Mouse (Mus musculus) liver, postnatal 0 days (tissue): ENCODE measurements around the gene Hoxa7. TPM values are rescaled to one million over a fixed set of nuclear protein-coding genes. Genes with fewer than 3 reads are reported as not detected.

Experiments used
- ATAC-seq: fragments of 200-750 bp; cut with Nextera tagmentation; 2 replicates; pipeline ENCODE4 v1.8.0; 2017; ENCODE audit warnings: mild to moderate bottlenecking, moderate library complexity
- DNase-seq: peaks from one replicate; pipeline ENCODE4 v3.0.0-alpha.2; 2016
- H3K27ac ChIP-seq: fragments of 300-500 bp; sonication (generic); 2 replicates; pipeline ENCODE4 v1.5.1; 2014; ENCODE audit warnings: antibody characterized with exemption, moderate library complexity, mild to moderate bottlenecking, low read depth
- H3K27me3 ChIP-seq: fragments of 300-500 bp; sonication (generic); 2 replicates; pipeline ENCODE4 v1.6.1; 2014; ENCODE audit warnings: low read length, control low read depth, mixed read lengths; ENCODE audit not compliant: insufficient read depth
- H3K36me3 ChIP-seq: fragments of 300-500 bp; sonication (generic); replicated peaks from 2 replicates; pipeline ENCODE4 v1.6.1; 2014; ENCODE audit warnings: mild to moderate bottlenecking, control low read depth, low read length, moderate library complexity, mixed read lengths; ENCODE audit not compliant: insufficient read depth
- H3K4me1 ChIP-seq: fragments of 300-500 bp; sonication (generic); 2 replicates; pipeline ENCODE4 v1.6.1; 2014; ENCODE audit warnings: antibody characterized with exemption, mild to moderate bottlenecking, control low read depth; ENCODE audit not compliant: insufficient read depth
- H3K4me2 ChIP-seq: fragments of 300-500 bp; sonication (generic); 2 replicates; pipeline ENCODE4 v1.6.1; 2014; ENCODE audit warnings: low read depth, mild to moderate bottlenecking, low read length, moderate library complexity, mixed read lengths
- H3K4me3 ChIP-seq: fragments of 300-500 bp; sonication (generic); 2 replicates; pipeline ENCODE4 v1.5.1; 2014; ENCODE audit warnings: low read depth, low read length
- H3K9ac ChIP-seq: fragments of 300-500 bp; sonication (generic); replicated peaks from 2 replicates; pipeline ENCODE4 v1.6.1; 2014; ENCODE audit warnings: mild to moderate bottlenecking, moderate library complexity
- H3K9me3 ChIP-seq: fragments of 300-500 bp; sonication (generic); 2 replicates; pipeline ENCODE4 v1.6.1; 2016; ENCODE audit warnings: mild to moderate bottlenecking, control low read depth, low read length, mixed read lengths
- CTCF ChIP-seq: sonication (generic); IDR thresholded peaks from 2 replicates; pipeline ENCODE4 v1.5.1; 2016; ENCODE audit warnings: antibody characterized with exemption, low read depth
- EP300 ChIP-seq: IDR thresholded peaks from 2 replicates; pipeline ENCODE4 v1.6.1; 2016; ENCODE audit warnings: antibody characterized with exemption, low read depth, mild to moderate bottlenecking
- WGBS: fragments of 180-500 bp; shearing (Covaris S2); extraction: QIAGEN DNeasy Blood & Tissue Kit; methylation state at CpG from one replicate; pipeline ENCODE4 v1.1.7; 2014; ENCODE audit not compliant: insufficient replicate concordance; 5-methylcytosine and 5-hydroxymethylcytosine counted together
- polyA plus RNA-seq: library from polyadenylated mRNA; unstranded; fragments of >200 nt; fragmentation: Nextera tagmentation; extraction: Ambion mirVana; gene quantifications from 2 replicates; pipeline ENCODE4 v1.2.1, GENCODE M21; 2015

Hoxa7 gene
- polyA plus RNA-seq, 1 experiment from 2014 or later = 0.39 TPM

- ATAC-seq (no peak), DNase-seq (no peak)
- no peak for TF ChIP-seq CTCF
- TF ChIP-seq EP300 = no peak
- Histone ChIP-seq H3K9ac (no peak overlapping the region), H3K4me1 (peaks cover 8% of the 10 kb centered on the region), H3K27ac (no peak overlapping the region), H3K9me3 (no peaks in the 10 kb centered on the region), H3K4me3 (peak overlapping the region; percentile 22; the same call in 1 of the 2 replicates), H3K36me3 (no peaks in the 10 kb centered on the region), H3K4me2 (no peak overlapping the region), H3K27me3 (peaks cover 100% of the 10 kb centered on the region)
- WGBS = 2% methylated on average over 23 of the region's 23 CpGs
Measured at GRCm38 (mm10) chr6:52244471-52245039, 22.9 kb upstream of the Hoxa7 start.

- DNase-seq (no peak), ATAC-seq (no peak)
- H3K4me1 ChIP-seq = peaks cover 8% of the 10 kb centered on the region
- no peak overlapping the region for H3K9ac ChIP-seq
- H3K4me3 ChIP-seq = no peak overlapping the region
- H3K9me3 ChIP-seq = no peaks in the 10 kb centered on the region
- 4% methylated on average over 12 of the region's 12 CpGs for WGBS
- H3K27ac ChIP-seq = no peak overlapping the region
- TF ChIP-seq CTCF (no peak), EP300 (no peak)
- peaks cover 100% of the 10 kb centered on the region for H3K27me3 ChIP-seq
- no peak overlapping the region for H3K4me2 ChIP-seq
- H3K36me3 ChIP-seq = no peaks in the 10 kb centered on the region
Measured at GRCm38 (mm10) chr6:52243681-52244121, 22.0 kb upstream of the Hoxa7 start.

GRCm38 (mm10) chr6:52242801-52243332 lies 21.2 kb upstream of the Hoxa7 start:
- Histone ChIP-seq H3K27me3 (peaks cover 100% of the 10 kb centered on the region), H3K27ac (no peak overlapping the region), H3K9me3 (no peaks in the 10 kb centered on the region), H3K9ac (no peak overlapping the region), H3K36me3 (no peaks in the 10 kb centered on the region), H3K4me1 (peaks cover 8% of the 10 kb centered on the region), H3K4me3 (no peak overlapping the region), H3K4me2 (no peak overlapping the region)
- WGBS = 7% methylated on average over 4 of the region's 4 CpGs
- ATAC-seq (no peak), DNase-seq (no peak)
- TF ChIP-seq CTCF (no peak), EP300 (no peak)

GRCm38 (mm10) chr6:52241001-52241621 lies 19.5 kb upstream of the Hoxa7 start:
- Histone ChIP-seq H3K4me2 (no peak overlapping the region), H3K4me3 (no peak overlapping the region), H3K9ac (no peak overlapping the region), H3K27ac (no peak overlapping the region), H3K36me3 (no peaks in the 10 kb centered on the region), H3K9me3 (no peaks in the 10 kb centered on the region), H3K27me3 (peaks cover 100% of the 10 kb centered on the region), H3K4me1 (peaks cover 6% of the 10 kb centered on the region)
- 4% methylated on average over 9 of the region's 9 CpGs for WGBS
- no peak for DNase-seq
- no peak for ATAC-seq
- TF ChIP-seq CTCF = no peak
- no peak for TF ChIP-seq EP300

- ATAC-seq = no peak
Measured at GRCm38 (mm10) chr6:52240389-52241000, 18.8 kb upstream of the Hoxa7 start, which contains the start of gene Hoxa10. Hoxa10 (minus strand) TSS chr6:52240854.

GRCm38 (mm10) chr6:52239625-52240388 lies 18.2 kb upstream of the Hoxa7 start:
- peak overlapping the region; percentile 20 for H3K4me2 ChIP-seq

More at GRCm38 (mm10) chr6:52240389-52241000, 18.8 kb upstream of the Hoxa7 start, which contains the start of gene Hoxa10:
- peaks cover 4% of the 10 kb centered on the region for H3K4me1 ChIP-seq
- TF ChIP-seq CTCF (peak; percentile 70), EP300 (no peak)
- no peaks in the 10 kb centered on the region for H3K9me3 ChIP-seq
- 5% methylated on average over 35 of the region's 35 CpGs for WGBS
- H3K36me3 ChIP-seq = no peaks in the 10 kb centered on the region
- H3K27ac ChIP-seq = no peak within 1 kb of the TSS
- peak; percentile 83 for DNase-seq
- H3K9ac ChIP-seq = no peak within 1 kb of the TSS
- peak within 1 kb of the TSS; percentile 20 for H3K4me2 ChIP-seq
- peaks cover 100% of the 10 kb centered on the region for H3K27me3 ChIP-seq
- H3K4me3 ChIP-seq = peak within 1 kb of the TSS; percentile 10; the same call in 1 of the 2 replicates

More at GRCm38 (mm10) chr6:52239625-52240388, 18.2 kb upstream of the Hoxa7 start:
- Histone ChIP-seq H3K27me3 (peaks cover 100% of the 10 kb centered on the region), H3K36me3 (no peaks in the 10 kb centered on the region), H3K4me1 (peaks cover 1% of the 10 kb centered on the region), H3K4me3 (peak overlapping the region; percentile 10; the same call in 1 of the 2 replicates), H3K9me3 (no peaks in the 10 kb centered on the region), H3K27ac (no peak overlapping the region), H3K9ac (no peak overlapping the region)
- DNase-seq (no peak), ATAC-seq (no peak)
- 3% methylated on average over 30 of the region's 30 CpGs for WGBS
- TF ChIP-seq EP300 (no peak), CTCF (no peak)
